Mouse (Mus musculus) erythroblast, embryonic 14.5 days (primary cell): ENCODE data around the gene Mocs1.

ENCODE experiments used
- GATA1 ChIP-seq: IDR thresholded peaks from 2 replicates; pipeline ENCODE4 v1.6.1; 2012; ENCODE audit warnings: low read length, inconsistent platforms, mixed read lengths
- TAL1 ChIP-seq: IDR thresholded peaks from 3 replicates; pipeline ENCODE4 v1.6.1; 2012; ENCODE audit warnings: low read length, inconsistent platforms, mixed read lengths

GRCm38 (mm10) chr17:49503246-49503900, 75.2 kb downstream of the Mocs1 start:
- no peak for TF ChIP-seq GATA1
- no peak for TF ChIP-seq TAL1
